Mouse (Mus musculus): ENCODE measurements around the gene Bcl9l.

GRCm38 (mm10) chr9:44483041-44483509 is 450 bp downstream of the Bcl9l start:
- TF ChIP-seq POLR2A (IDR thresholded peaks at IDR 0.05; ENCODE audit: low read depth, low read length) (no peak; the same call in 1 of the 2 replicates), CTCF (IDR thresholded peaks at IDR 0.05; ENCODE audit: borderline replicate concordance, insufficient read depth, low read length) (no peak)
